Mouse (Mus musculus) kidney, embryonic 15.5 days (tissue): ENCODE measurements around the gene Sf1. TPM values are rescaled to one million over a fixed set of nuclear protein-coding genes. Genes with fewer than 3 reads are reported as not detected.

Source experiments
- ATAC-seq: fragments of 200-750 bp; cut with Nextera tagmentation; replicated peaks from 2 replicates; pipeline ENCODE4 v1.8.0; 2017; ENCODE audit warnings: moderate TSS enrichment; ENCODE audit not compliant: low FRiP score
- H3K27ac ChIP-seq: fragments of 300-500 bp; sonication (generic); 2 replicates; pipeline ENCODE4 v1.5.1; 2015; ENCODE audit warnings: mild to moderate bottlenecking, inconsistent platforms
- H3K27me3 ChIP-seq: fragments of 300-500 bp; sonication (generic); 2 replicates; pipeline ENCODE4 v1.6.1; 2015; ENCODE audit warnings: inconsistent platforms
- H3K36me3 ChIP-seq: fragments of 300-500 bp; sonication (generic); 2 replicates; pipeline ENCODE4 v1.6.1; 2015; ENCODE audit warnings: inconsistent platforms
- H3K4me1 ChIP-seq: fragments of 300-500 bp; sonication (generic); 2 replicates; pipeline ENCODE4 v1.6.1; 2015; ENCODE audit warnings: inconsistent platforms
- H3K4me2 ChIP-seq: fragments of 300-500 bp; sonication (generic); 2 replicates; pipeline ENCODE4 v1.6.1; 2015; ENCODE audit warnings: moderate library complexity, mild to moderate bottlenecking, inconsistent platforms
- H3K4me3 ChIP-seq: fragments of 300-500 bp; sonication (generic); replicated peaks from 2 replicates; pipeline ENCODE4 v1.5.1; 2015; ENCODE audit warnings: mild to moderate bottlenecking, inconsistent platforms
- H3K9ac ChIP-seq: fragments of 300-500 bp; sonication (generic); 2 replicates; pipeline ENCODE4 v1.6.1; 2015; ENCODE audit warnings: mild to moderate bottlenecking, inconsistent platforms
- H3K9me3 ChIP-seq: fragments of 300-500 bp; sonication (generic); replicated peaks from 2 replicates; pipeline ENCODE4 v1.6.1; 2016; ENCODE audit warnings: inconsistent platforms
- WGBS: fragments of 180-500 bp; shearing (Covaris S2); methylation state at CpG from one replicate; pipeline ENCODE4 v1.1.7; 2015; ENCODE audit warnings: mixed read lengths; 5-methylcytosine and 5-hydroxymethylcytosine counted together
- polyA plus RNA-seq: library from polyadenylated mRNA; unstranded; fragments of >200 nt; fragmentation: Nextera tagmentation; extraction: Ambion mirVana; gene quantifications from 2 replicates; pipeline ENCODE4 v1.2.1, GENCODE M21; 2015

The Sf1 gene
- polyA plus RNA-seq, 1 experiment from 2014 or later, result 165 TPM

GRCm38 (mm10) chr19:6343066-6343925 lies 20.2 kb upstream of the Sf1 start:
- WGBS, result 83% methylated on average over 19 of the region's 19 CpGs
- peaks cover 59% of the 10 kb centered on the region for H3K36me3 ChIP-seq
- H3K4me2 ChIP-seq, result peak overlapping the region; percentile 97; the same call in 1 of the 2 replicates
- H3K4me1 ChIP-seq, result peaks cover 63% of the 10 kb centered on the region
- H3K9me3 ChIP-seq, result no peaks in the 10 kb centered on the region
- ATAC-seq, result no peak
- H3K4me3 ChIP-seq, result no peak overlapping the region
- no peak overlapping the region for H3K9ac ChIP-seq
- H3K27ac ChIP-seq, result no peak overlapping the region
- no peaks in the 10 kb centered on the region for H3K27me3 ChIP-seq

GRCm38 (mm10) chr19:6343996-6344395 lies 19.5 kb upstream of the Sf1 start:
- Histone ChIP-seq H3K27ac (no peak overlapping the region), H3K4me1 (peaks cover 70% of the 10 kb centered on the region), H3K9ac (no peak overlapping the region), H3K27me3 (no peaks in the 10 kb centered on the region), H3K4me2 (no peak overlapping the region), H3K36me3 (peaks cover 55% of the 10 kb centered on the region), H3K9me3 (no peaks in the 10 kb centered on the region), H3K4me3 (no peak overlapping the region)
- ATAC-seq, result no peak
- WGBS, result 85% methylated on average over 5 of the region's 5 CpGs

- Histone ChIP-seq H3K4me1 (peaks cover 60% of the 10 kb centered on the region), H3K4me3 (no peak overlapping the region), H3K9me3 (no peaks in the 10 kb centered on the region), H3K27ac (no peak overlapping the region), H3K27me3 (no peaks in the 10 kb centered on the region), H3K9ac (no peak overlapping the region), H3K4me2 (no peak overlapping the region), H3K36me3 (peaks cover 48% of the 10 kb centered on the region)
- WGBS, result 92% methylated on average over 5 of the region's 5 CpGs
- ATAC-seq, result no peak
These were observed 17.5 kb upstream of the Sf1 start for GRCm38 (mm10) chr19:6346023-6346422.

- no peak overlapping the region for H3K27ac ChIP-seq
- H3K4me1 ChIP-seq, result peaks cover 57% of the 10 kb centered on the region
- H3K9ac ChIP-seq, result no peak overlapping the region
- H3K4me3 ChIP-seq, result no peak overlapping the region
- WGBS, result 85% methylated on average over 10 of the region's 10 CpGs
- H3K27me3 ChIP-seq, result no peaks in the 10 kb centered on the region
- ATAC-seq, result no peak
- no peaks in the 10 kb centered on the region for H3K9me3 ChIP-seq
- H3K36me3 ChIP-seq, result peaks cover 50% of the 10 kb centered on the region
- no peak overlapping the region for H3K4me2 ChIP-seq
These were observed 16.8 kb upstream of the Sf1 start for GRCm38 (mm10) chr19:6346661-6347060.

- no peak overlapping the region for H3K4me2 ChIP-seq
- peaks cover 50% of the 10 kb centered on the region for H3K4me1 ChIP-seq
- no peaks in the 10 kb centered on the region for H3K9me3 ChIP-seq
- no peak overlapping the region for H3K4me3 ChIP-seq
- no peak for ATAC-seq
- no peaks in the 10 kb centered on the region for H3K27me3 ChIP-seq
- 89% methylated on average over 4 of the region's 4 CpGs for WGBS
- peak overlapping the region; percentile 81; the same call in 1 of the 2 replicates for H3K27ac ChIP-seq
- H3K9ac ChIP-seq, result no peak overlapping the region
- H3K36me3 ChIP-seq, result peaks cover 55% of the 10 kb centered on the region
These were observed 15.9 kb upstream of the Sf1 start for GRCm38 (mm10) chr19:6347615-6348014.

GRCm38 (mm10) chr19:6348717-6349116 lies 14.8 kb upstream of the Sf1 start:
- H3K4me1 ChIP-seq, result peaks cover 45% of the 10 kb centered on the region
- no peaks in the 10 kb centered on the region for H3K9me3 ChIP-seq
- H3K4me2 ChIP-seq, result no peak overlapping the region
- ATAC-seq, result no peak
- H3K27me3 ChIP-seq, result no peaks in the 10 kb centered on the region
- peaks cover 66% of the 10 kb centered on the region for H3K36me3 ChIP-seq
- H3K9ac ChIP-seq, result no peak overlapping the region
- 51% methylated on average over 9 of the region's 9 CpGs for WGBS
- peak overlapping the region; percentile 81 for H3K27ac ChIP-seq
- no peak overlapping the region for H3K4me3 ChIP-seq

GRCm38 (mm10) chr19:6349215-6349983 lies 14.1 kb upstream of the Sf1 start:
- Histone ChIP-seq H3K4me2 (0 out of 2 replicates have a peak overlapping the region, but pooled peaks have one; percentile 1), H3K27ac (peak overlapping the region; percentile 81), H3K4me1 (peaks cover 45% of the 10 kb centered on the region), H3K36me3 (peaks cover 66% of the 10 kb centered on the region), H3K4me3 (no peak overlapping the region), H3K27me3 (no peaks in the 10 kb centered on the region), H3K9ac (no peak overlapping the region), H3K9me3 (no peaks in the 10 kb centered on the region)
- ATAC-seq, result peak; percentile 41; the same call in 1 of the 2 replicates
- 15% methylated on average over 14 of the region's 14 CpGs for WGBS

- Histone ChIP-seq H3K4me2 (no peak overlapping the region), H3K36me3 (peaks cover 45% of the 10 kb centered on the region), H3K4me3 (no peak overlapping the region), H3K9ac (no peak overlapping the region), H3K27me3 (no peaks in the 10 kb centered on the region), H3K4me1 (peaks cover 33% of the 10 kb centered on the region), H3K27ac (no peak overlapping the region), H3K9me3 (no peaks in the 10 kb centered on the region)
- ATAC-seq, result no peak
- 65% methylated on average over 14 of the region's 14 CpGs for WGBS
These were observed 11.9 kb upstream of the Sf1 start for GRCm38 (mm10) chr19:6351431-6352106.

GRCm38 (mm10) chr19:6352107-6352505 lies 11.4 kb upstream of the Sf1 start:
- H3K27ac ChIP-seq, result no peak overlapping the region
- ATAC-seq, result no peak
- no peak overlapping the region for H3K4me2 ChIP-seq
- H3K9me3 ChIP-seq, result no peaks in the 10 kb centered on the region
- H3K9ac ChIP-seq, result no peak overlapping the region
- H3K27me3 ChIP-seq, result no peaks in the 10 kb centered on the region
- peaks cover 31% of the 10 kb centered on the region for H3K4me1 ChIP-seq
- WGBS, result 74% methylated on average over 2 of the region's 2 CpGs
- peaks cover 40% of the 10 kb centered on the region for H3K36me3 ChIP-seq
- H3K4me3 ChIP-seq, result no peak overlapping the region

GRCm38 (mm10) chr19:6354030-6354429 lies 9.5 kb upstream of the Sf1 start:
- no peak for ATAC-seq
- H3K9me3 ChIP-seq, result no peaks in the 10 kb centered on the region
- WGBS, result 51% methylated on average over 7 of the region's 7 CpGs

GRCm38 (mm10) chr19:6361291-6361690 lies 2.2 kb upstream of the Sf1 start:
- peaks cover 22% of the 10 kb centered on the region for H3K4me1 ChIP-seq
- H3K9ac ChIP-seq, result no peak overlapping the region
- no peaks in the 10 kb centered on the region for H3K27me3 ChIP-seq
- H3K36me3 ChIP-seq, result peaks cover 18% of the 10 kb centered on the region
- ATAC-seq, result no peak
- H3K4me2 ChIP-seq, result no peak overlapping the region
- WGBS, result 90% methylated on average over 3 of the region's 3 CpGs
- H3K9me3 ChIP-seq, result no peaks in the 10 kb centered on the region
- no peak overlapping the region for H3K4me3 ChIP-seq
- H3K27ac ChIP-seq, result no peak overlapping the region

More at GRCm38 (mm10) chr19:6354030-6354429, 9.5 kb upstream of the Sf1 start:
- H3K9ac ChIP-seq, result no peak overlapping the region
- peaks cover 11% of the 10 kb centered on the region for H3K4me1 ChIP-seq
- H3K27ac ChIP-seq, result no peak overlapping the region
- peaks cover 30% of the 10 kb centered on the region for H3K36me3 ChIP-seq
- H3K27me3 ChIP-seq, result no peaks in the 10 kb centered on the region
- no peak overlapping the region for H3K4me3 ChIP-seq
- H3K4me2 ChIP-seq, result no peak overlapping the region

- WGBS, result 1% methylated on average over 11 of the region's 11 CpGs
- Histone ChIP-seq H3K9me3 (no peaks in the 10 kb centered on the region), H3K4me3 (peak overlapping the region; percentile 96), H3K9ac (peak overlapping the region; percentile 41), H3K4me2 (peak overlapping the region; percentile 80), H3K36me3 (peaks cover 36% of the 10 kb centered on the region), H3K27me3 (no peaks in the 10 kb centered on the region), H3K4me1 (peaks cover 31% of the 10 kb centered on the region), H3K27ac (peak overlapping the region; percentile 98)
- ATAC-seq, result no peak
These were observed 439 bp upstream of the Sf1 start for GRCm38 (mm10) chr19:6363091-6363410.
